Mouse (Mus musculus) v-Abl transformed pro-B cells (cell line): ENCODE data around the gene Naa40.

ENCODE experiments used
- in situ Hi-C, 2 experiments: fragments of 400-800 bp; cut with MboI; formaldehyde crosslinking; loops; one replicate each; pipeline ENCODE4 v1.15.1; 2025; ENCODE audit not compliant: unreplicated experiment in 2 of 2

Gene Naa40

GRCm38 (mm10) chr19:7190986-7191385, 50.0 kb downstream of the Naa40 start:
- in situ Hi-C loops = no loop called here

- in situ Hi-C loops = no loop called here
These were observed 52.0 kb downstream of the Naa40 start for GRCm38 (mm10) chr19:7189026-7189425.

GRCm38 (mm10) chr19:7187157-7187556, 53.8 kb downstream of the Naa40 start:
- in situ Hi-C loops = no loop called here

GRCm38 (mm10) chr19:7185715-7186291, 55.2 kb downstream of the Naa40 start:
- in situ Hi-C loops = no loop called here

- in situ Hi-C loops = no loop called here
These were observed 55.9 kb downstream of the Naa40 start for GRCm38 (mm10) chr19:7185059-7185458.

- in situ Hi-C loops = no loop called here
These were observed 57.6 kb downstream of the Naa40 start for GRCm38 (mm10) chr19:7183419-7183818.

- in situ Hi-C loops = no loop called here
These were observed 58.6 kb downstream of the Naa40 start for GRCm38 (mm10) chr19:7182273-7182949.

GRCm38 (mm10) chr19:7181496-7181895, 59.5 kb downstream of the Naa40 start:
- in situ Hi-C loops = no loop called here

- in situ Hi-C loops = no loop called here
These were observed 60.1 kb downstream of the Naa40 start for GRCm38 (mm10) chr19:7180756-7181405.

- in situ Hi-C loops = loop anchor here in 1 of 2 experiments (5.0 kb wide), 1 partner anchor 37 kb away; no protein-coding TSS in a partner anchor
These were observed 62.0 kb downstream of the Naa40 start for GRCm38 (mm10) chr19:7178841-7179452.

GRCm38 (mm10) chr19:7177804-7178511, 63.0 kb downstream of the Naa40 start:
- in situ Hi-C loops = loop anchor here in 1 of 2 experiments (5.0 kb wide), 1 partner anchor 36 kb away; no protein-coding TSS in a partner anchor

- in situ Hi-C loops = loop anchor here in 1 of 2 experiments (5.0 kb wide), 1 partner anchor 34 kb away; no protein-coding TSS in a partner anchor
These were observed 64.8 kb downstream of the Naa40 start for GRCm38 (mm10) chr19:7176041-7176696.
